Mouse (Mus musculus) cerebellum, adult 2 months (tissue): ENCODE data around the gene Spock1. TPM values are rescaled to one million over a fixed set of nuclear protein-coding genes. Genes with fewer than 3 reads are reported as not detected.

Experiments used
- DNase-seq, 2 experiments: peaks; one replicate each; pipeline ENCODE4 v3.0.0; 2021
- H3K27ac ChIP-seq: fragments of 200-500 bp; 2 replicates; pipeline ENCODE4 v1.5.1; 2012; ENCODE audit warnings: low read length, control low read depth, inconsistent platforms; ENCODE audit not compliant: insufficient read depth
- H3K27me3 ChIP-seq: fragments of 200-500 bp; 2 replicates; pipeline ENCODE4 v1.6.1; 2012; ENCODE audit warnings: inconsistent platforms, mild to moderate bottlenecking, low read length, moderate library complexity; ENCODE audit not compliant: control insufficient read depth, insufficient read depth
- H3K4me1 ChIP-seq: fragments of 200-500 bp; 2 replicates; pipeline ENCODE4 v1.6.1; 2011; ENCODE audit warnings: low read length; ENCODE audit not compliant: control insufficient read depth, insufficient read depth
- H3K4me3 ChIP-seq: fragments of 200-500 bp; replicated peaks from 2 replicates; pipeline ENCODE3; 2011; ENCODE audit warnings: mild to moderate bottlenecking, low read depth, low read length, control low read depth; ENCODE audit not compliant: insufficient read depth
- CTCF ChIP-seq: fragments of 200-500 bp; IDR thresholded peaks from 2 replicates; pipeline ENCODE4 v1.5.1; 2011; ENCODE audit warnings: low read depth, mild to moderate bottlenecking, control low read depth, low read length, moderate library complexity, borderline replicate concordance; ENCODE audit not compliant: insufficient read depth
- POLR2A ChIP-seq: fragments of 200-500 bp; IDR thresholded peaks from 2 replicates; pipeline ENCODE4 v1.6.1; 2011; ENCODE audit warnings: low read length, control low read depth, borderline replicate concordance; ENCODE audit not compliant: insufficient read depth
- WGBS: fragments of 180-500 bp; shearing (Covaris S2); methylation state at CpG from one replicate; pipeline ENCODE4 v1.1.7; 2018; 5-methylcytosine and 5-hydroxymethylcytosine counted together
- polyA plus RNA-seq: library from polyadenylated mRNA; depleted of rRNA; stranded (reverse); fragments of >200 nt; gene quantifications from 2 replicates; pipeline ENCODE4 v1.2.3, GENCODE M21; 2012

Gene Spock1
- polyA plus RNA-seq, 1 experiment, result 144 TPM

GRCm38 (mm10) chr13:57931376-57931775 lies 23.2 kb upstream of the Spock1 start:
- 0 out of 2 replicates have a peak, but pooled peaks have one; percentile 3 for TF ChIP-seq CTCF
- TF ChIP-seq POLR2A, result peak; percentile 41; the same call in 1 of the 2 replicates
- H3K27me3 ChIP-seq, result no peaks in the 10 kb centered on the region
- H3K27ac ChIP-seq, result peak overlapping the region; percentile 73
- H3K4me1 ChIP-seq, result peaks cover 27% of the 10 kb centered on the region
- WGBS, result 12% methylated on average over 3 of the region's 3 CpGs
- peak; percentile 89 to 92 for DNase-seq
- no peak overlapping the region for H3K4me3 ChIP-seq

- Histone ChIP-seq H3K27me3 (no peaks in the 10 kb centered on the region), H3K27ac (peak overlapping the region; percentile 61; the same call in 1 of the 2 replicates), H3K4me1 (peaks cover 27% of the 10 kb centered on the region), H3K4me3 (no peak overlapping the region)
- DNase-seq, result no peak
- TF ChIP-seq CTCF (no peak), POLR2A (no peak)
- 71% methylated on average over 5 of the region's 5 CpGs for WGBS
Measured at GRCm38 (mm10) chr13:57930720-57931119, 22.6 kb upstream of the Spock1 start.

- no peak for DNase-seq
- TF ChIP-seq POLR2A (no peak), CTCF (no peak)
- no peaks in the 10 kb centered on the region for H3K27me3 ChIP-seq
- H3K4me1 ChIP-seq, result peaks cover 27% of the 10 kb centered on the region
- H3K4me3 ChIP-seq, result no peak overlapping the region
- 83% methylated on average over 2 of the region's 2 CpGs for WGBS
- H3K27ac ChIP-seq, result no peak overlapping the region
Measured at GRCm38 (mm10) chr13:57930283-57930682, 22.2 kb upstream of the Spock1 start.

GRCm38 (mm10) chr13:57919947-57920346 lies 11.8 kb upstream of the Spock1 start:
- TF ChIP-seq CTCF (no peak), POLR2A (no peak)
- no peak for DNase-seq
- H3K27me3 ChIP-seq, result no peaks in the 10 kb centered on the region
- 70% methylated on average over 4 of the region's 4 CpGs for WGBS
- H3K27ac ChIP-seq, result no peak overlapping the region
- peaks cover 4% of the 10 kb centered on the region; the same call in 1 of the 2 replicates for H3K4me1 ChIP-seq
- no peak overlapping the region for H3K4me3 ChIP-seq

GRCm38 (mm10) chr13:57911171-57911570 lies 3.0 kb upstream of the Spock1 start:
- no peaks in the 10 kb centered on the region for H3K27me3 ChIP-seq
- no peak overlapping the region for H3K27ac ChIP-seq
- peak in 1 of 2 experiments; percentile 24 for DNase-seq
- peaks cover 11% of the 10 kb centered on the region; the same call in 1 of the 2 replicates for H3K4me1 ChIP-seq
- WGBS, result 32% methylated on average over 9 of the region's 9 CpGs
- TF ChIP-seq CTCF (no peak), POLR2A (no peak)
- H3K4me3 ChIP-seq, result no peak overlapping the region

- WGBS, result under 1% methylated on average over 60 of the region's 60 CpGs
- Histone ChIP-seq H3K4me3 (peak overlapping the region; percentile 99), H3K27ac (peak overlapping the region; percentile 70), H3K27me3 (no peaks in the 10 kb centered on the region), H3K4me1 (peaks cover 11% of the 10 kb centered on the region; the same call in 1 of the 2 replicates)
- peak; percentile 60 to 65 for DNase-seq
- TF ChIP-seq CTCF (no peak), POLR2A (no peak)
Measured at GRCm38 (mm10) chr13:57907428-57908265, 485 bp downstream of the Spock1 start.

GRCm38 (mm10) chr13:57894597-57894996 lies 13.5 kb downstream of the Spock1 start:
- 88% methylated on average over 8 of the region's 8 CpGs for WGBS
- Histone ChIP-seq H3K27me3 (no peaks in the 10 kb centered on the region), H3K4me3 (no peak overlapping the region), H3K27ac (no peak overlapping the region), H3K4me1 (peaks cover 11% of the 10 kb centered on the region)
- TF ChIP-seq POLR2A, result no peak
- no peak for TF ChIP-seq CTCF
- DNase-seq, result no peak

GRCm38 (mm10) chr13:57889708-57890107 lies 18.4 kb downstream of the Spock1 start:
- H3K4me3 ChIP-seq, result no peak overlapping the region
- peaks cover 14% of the 10 kb centered on the region for H3K4me1 ChIP-seq
- no peak for DNase-seq
- no peaks in the 10 kb centered on the region for H3K27me3 ChIP-seq
- TF ChIP-seq CTCF (no peak), POLR2A (no peak)
- WGBS, result 40% methylated on average over 9 of the region's 9 CpGs
- no peak overlapping the region for H3K27ac ChIP-seq
